In genomic region chr11:67092354-67092753, GRCm38 (mm10) we compare ENCODE assay signal across 2 mouse cellular contexts. TPM values are rescaled to one million over a fixed set of nuclear protein-coding genes. Genes with fewer than 3 reads are reported as not detected.
"Had no signal": no experiment of that assay in that cellular context is flagged by ENCODE, and none has a peak within 500 bp of the region (broad histone marks: within the 10 kb centered on the region; RNA-seq: fewer than 3 reads in every experiment).

No protein-coding gene starts in this region.

RNA-seq across cellular contexts. Expression of gene Myh3, which starts 14.3 kb away (rescaled TPM):
- polyA plus RNA-seq: spleen, adult 2 months; urinary bladder, adult 2 months had no signal
